Comparison of ENCODE assay signal across 16 mouse cellular contexts in the genomic region with DNA sequence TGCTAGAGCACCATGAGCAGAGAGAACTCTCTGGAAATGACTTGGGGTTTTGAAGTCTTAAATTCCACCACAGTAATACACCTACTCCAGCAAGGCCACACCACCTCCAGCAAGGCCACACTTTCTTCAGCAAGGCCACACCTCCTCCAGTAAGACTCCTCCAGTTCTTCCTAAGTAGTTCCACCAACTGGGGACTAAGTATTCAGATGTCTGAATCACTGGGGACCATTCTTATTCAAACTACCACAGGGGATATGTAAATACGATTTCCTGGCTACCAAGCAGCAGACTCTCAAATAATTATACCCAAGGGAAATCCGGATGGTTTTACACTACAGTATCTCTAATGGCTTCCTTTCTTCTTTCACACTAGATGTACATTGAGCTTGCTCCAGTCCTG.
"Had no signal": no experiment of that assay in that cellular context is flagged by ENCODE, and none has a peak within 500 bp of the region (broad histone marks: within the 10 kb centered on the region; RNA-seq: fewer than 3 reads in every experiment).

No protein-coding gene starts in this region.

- H3K36me3 ChIP-seq: neural tube, embryonic 13.5 days; neural tube, embryonic 15.5 days; stomach, embryonic 15.5 days had no signal

- H3K27ac ChIP-seq: neural tube, embryonic 13.5 days; neural tube, embryonic 15.5 days; stomach, embryonic 15.5 days; stomach, postnatal 0 days had no signal

- H3K9me3 ChIP-seq: neural tube, embryonic 13.5 days; neural tube, embryonic 15.5 days; stomach, embryonic 15.5 days had no signal

- H3K4me1 ChIP-seq: neural tube, embryonic 13.5 days; neural tube, embryonic 15.5 days; stomach, embryonic 15.5 days had no signal

- H3K9ac ChIP-seq: neural tube, embryonic 13.5 days; neural tube, embryonic 15.5 days; stomach, embryonic 15.5 days had no signal

- H3K27me3 ChIP-seq: neural tube, embryonic 13.5 days; neural tube, embryonic 15.5 days; stomach, embryonic 15.5 days had no signal

- H3K4me3 ChIP-seq: neural tube, embryonic 13.5 days; neural tube, embryonic 15.5 days; stomach, embryonic 15.5 days had no signal

- H3K4me2 ChIP-seq: neural tube, embryonic 13.5 days; neural tube, embryonic 15.5 days; stomach, embryonic 15.5 days had no signal

- DNase-seq: retina, postnatal 1 day; right cerebral cortex, adult 18-20 months; right cerebral cortex, postnatal 14 days; right cerebral cortex, postnatal 25 days; right cerebral cortex, postnatal 4 days; spleen, adult 18-20 months; thymus, adult 18-20 months; thymus, adult 2 months; thymus, postnatal 14 days; thymus, postnatal 25 days; thymus, postnatal 36 days; thymus, postnatal 4 days had no signal
